Comparison of ENCODE assay signal across 29 mouse cellular contexts in genomic region chr12:101740486-101740885, GRCm38 (mm10). TPM values are rescaled to one million over a fixed set of nuclear protein-coding genes. Genes with fewer than 3 reads are reported as not detected.
DNase-seq lines count a peak whose midpoint lies in the region; ATAC-seq and TF ChIP-seq lines count a peak whose summit lies in the region.
"Had no signal": no experiment of that assay in that cellular context is flagged by ENCODE, and none has a peak within 500 bp of the region (broad histone marks: within the 10 kb centered on the region; RNA-seq: fewer than 3 reads in every experiment).

No protein-coding gene starts in this region.

- H3K36me3 ChIP-seq in heart, embryonic 11.5 days (ENCODE audit: control insufficient read depth, insufficient read depth, low read length): no peaks in the 10 kb centered on the region
- no peaks in the 10 kb centered on the region for H3K36me3 ChIP-seq in kidney, embryonic 15.5 days
- H3K36me3 ChIP-seq in lung, postnatal 0 days (ENCODE audit: insufficient read depth, low read length): no peaks in the 10 kb centered on the region
- H3K36me3 ChIP-seq: heart, embryonic 12.5 days; hindbrain, embryonic 12.5 days; intestine, embryonic 15.5 days had no signal

- H3K9ac ChIP-seq in heart, embryonic 11.5 days (ENCODE audit: low read depth, low read length): no peak overlapping the region
- no peak overlapping the region for H3K9ac ChIP-seq in kidney, embryonic 15.5 days
- no peak overlapping the region for H3K9ac ChIP-seq in lung, postnatal 0 days (replicated peaks; ENCODE audit: low read depth)
- H3K9ac ChIP-seq: heart, embryonic 12.5 days; hindbrain, embryonic 12.5 days; intestine, embryonic 15.5 days had no signal

- no peaks in the 10 kb centered on the region for H3K9me3 ChIP-seq in heart, embryonic 11.5 days (replicated peaks; ENCODE audit: control insufficient read depth, low read length)
- H3K9me3 ChIP-seq in kidney, embryonic 15.5 days (replicated peaks): no peaks in the 10 kb centered on the region
- no peaks in the 10 kb centered on the region for H3K9me3 ChIP-seq in lung, postnatal 0 days (ENCODE audit: low read length)
- H3K9me3 ChIP-seq: hindbrain, embryonic 12.5 days; intestine, embryonic 15.5 days had no signal

- no peak for TF ChIP-seq CTCF in gastrocnemius, adult 2 months (IDR thresholded peaks at IDR 0.05)
- TF ChIP-seq CTCF in lung, postnatal 0 days (IDR thresholded peaks at IDR 0.05): no peak

- no peaks in the 10 kb centered on the region for H3K27me3 ChIP-seq in heart, embryonic 11.5 days (ENCODE audit: control insufficient read depth, insufficient read depth, low read length)
- H3K27me3 ChIP-seq in kidney, embryonic 15.5 days: no peaks in the 10 kb centered on the region
- no peaks in the 10 kb centered on the region for H3K27me3 ChIP-seq in lung, postnatal 0 days (replicated peaks; ENCODE audit: insufficient read depth, low read length)
- H3K27me3 ChIP-seq: heart, embryonic 12.5 days; hindbrain, embryonic 12.5 days; intestine, embryonic 15.5 days had no signal

- intact Hi-C loops in gastrocnemius, adult 2 months (cut with DNase I): no loop called here
- intact Hi-C loops in heart, postnatal 10 days (cut with DNase I): no loop called here

- no peak overlapping the region for H3K4me3 ChIP-seq in gastrocnemius, adult 2 months
- no peak overlapping the region for H3K4me3 ChIP-seq in heart, embryonic 11.5 days (ENCODE audit: low read depth, low read length)
- no peak overlapping the region for H3K4me3 ChIP-seq in kidney, embryonic 15.5 days (replicated peaks)
- no peak overlapping the region for H3K4me3 ChIP-seq in lung, postnatal 0 days (ENCODE audit: low read depth, low read length)
- H3K4me3 ChIP-seq: heart, embryonic 12.5 days; hindbrain, embryonic 12.5 days; intestine, embryonic 15.5 days; layer of hippocampus, adult 2 months; left cerebral cortex, adult 2 months had no signal

- H3K4me1 ChIP-seq in heart, embryonic 11.5 days (ENCODE audit: control insufficient read depth, insufficient read depth, low read length): no peaks in the 10 kb centered on the region
- H3K4me1 ChIP-seq in kidney, embryonic 15.5 days: peaks cover 8% of the 10 kb centered on the region
- no peaks in the 10 kb centered on the region for H3K4me1 ChIP-seq in lung, postnatal 0 days (ENCODE audit: insufficient read depth, low read depth, low read length)
- H3K4me1 ChIP-seq: hindbrain, embryonic 12.5 days; intestine, embryonic 15.5 days had no signal

- no peak for TF ChIP-seq EP300 in lung, postnatal 0 days (IDR thresholded peaks at IDR 0.05)

- 13% methylated on average over 2 of the region's 2 CpGs for WGBS in heart, embryonic 11.5 days (ENCODE audit: insufficient replicate concordance)
- 43% methylated on average over 2 of the region's 2 CpGs for WGBS in kidney, embryonic 15.5 days
- WGBS in lung, postnatal 0 days: 20% methylated on average over 2 of the region's 2 CpGs

- H3K27ac ChIP-seq in gastrocnemius, adult 2 months: peak overlapping the region; percentile 51
- H3K27ac ChIP-seq in heart, embryonic 11.5 days (ENCODE audit: low read depth, low read length): no peak overlapping the region
- H3K27ac ChIP-seq in kidney, embryonic 15.5 days: no peak overlapping the region
- H3K27ac ChIP-seq in lung, postnatal 0 days (ENCODE audit: low read length): no peak overlapping the region
- H3K27ac ChIP-seq: hindbrain, embryonic 12.5 days; hindbrain, postnatal 0 days; intestine, embryonic 15.5 days; layer of hippocampus, adult 2 months; left cerebral cortex, adult 2 months had no signal

- no peak overlapping the region for H3K4me2 ChIP-seq in heart, embryonic 11.5 days
- no peak overlapping the region for H3K4me2 ChIP-seq in kidney, embryonic 15.5 days
- H3K4me2 ChIP-seq in lung, postnatal 0 days (replicated peaks; ENCODE audit: low read depth, low read length): no peak overlapping the region
- H3K4me2 ChIP-seq: heart, embryonic 12.5 days; hindbrain, embryonic 12.5 days; intestine, embryonic 15.5 days; midbrain, embryonic 11.5 days had no signal

- no peak; the same call in 1 of the 2 replicates for ATAC-seq in heart, embryonic 11.5 days (replicated peaks; ENCODE audit: insufficient number of reproducible peaks, low FRiP score, low TSS enrichment)
- no peak for ATAC-seq in kidney, embryonic 15.5 days (replicated peaks; ENCODE audit: low FRiP score)
- peak; percentile 67 for ATAC-seq in lung, postnatal 0 days
- ATAC-seq: activated CD4-positive, CD25-positive, alpha-beta regulatory T cell, adult 4 months; forebrain, embryonic 14.5 days; hindbrain, postnatal 0 days; intestine, embryonic 15.5 days; midbrain, embryonic 16.5 days had no signal

- DNase-seq in gastrocnemius, adult 2 months: no peak
- no peak for DNase-seq in gastrocnemius, adult 8-10 months (ENCODE audit: low spot score in 2 of 2)
- peak; percentile 18 to 31 for DNase-seq in heart, postnatal 10 days
- DNase-seq in kidney, postnatal 14 days: peak; percentile 32
- no peak for DNase-seq in lung, postnatal 0 days (ENCODE audit: low spot score)
- no peak for DNase-seq in lung, postnatal 4 days
- DNase-seq: adrenal gland, postnatal 10 days; cerebellum, adult 8-10 months; cerebellum, postnatal 25 days; gastrocnemius, postnatal 36 days; lung, adult 18-20 months; spleen, adult 18-20 months; thymus, adult 18-20 months; thymus, postnatal 25 days had no signal

RNA-seq across cellular contexts. Expression of gene Tc2n, which starts 22.2 kb away (rescaled TPM):
- under 1 TPM; 0.23 to 0.28 TPM for total RNA-seq in gastrocnemius, adult 2 months (2021)
- total RNA-seq in gastrocnemius, adult 8-10 months (2022): under 1 TPM; 0.10 to 0.36 (median 0.23) TPM
- under 1 TPM; 0.50 to 0.57 TPM for total RNA-seq in heart, postnatal 10 days (2021)
- 0.07 and 0.29 TPM in 2 replicates for polyA plus RNA-seq in heart, embryonic 11.5 days (2014; fragmentation: Nextera tagmentation; extraction: Ambion mirVana)
- polyA plus RNA-seq in kidney, embryonic 15.5 days (2015; fragmentation: Nextera tagmentation; extraction: Ambion mirVana): 0.60 and 0.78 TPM in 2 replicates
- polyA plus RNA-seq in lung, postnatal 0 days (2015; fragmentation: Nextera tagmentation; extraction: Ambion mirVana): 19.6 and 19.9 TPM in 2 replicates
- total RNA-seq: megakaryocyte, adult 5-6 weeks had no signal
- polyA plus RNA-seq: C2C12; neural tube, embryonic 11.5 days had no signal

Comparison
In these comparisons a context has a peak if more than half of its experiments do, and no peak if none do; other contexts are left out.
1. DNase-seq: peak in heart, postnatal 10 days (2 of 2) and kidney, postnatal 14 days (single experiment); none in gastrocnemius, adult 2 months (single experiment), gastrocnemius, adult 8-10 months (0 of 2), lung, postnatal 0 days (single experiment) and lung, postnatal 4 days (0 of 2).